ENCODE assay signal across 22 mouse cellular contexts in genomic region chr4:130702835-130703535, GRCm38 (mm10). TPM values are rescaled to one million over a fixed set of nuclear protein-coding genes. Genes with fewer than 3 reads are reported as not detected.
DNase-seq lines count a peak whose midpoint lies in the region; ATAC-seq and TF ChIP-seq lines count a peak whose summit lies in the region.
"Had no signal": no experiment of that assay in that cellular context is flagged by ENCODE, and none has a peak within 500 bp of the region (broad histone marks: within the 10 kb centered on the region; RNA-seq: fewer than 3 reads in every experiment).

No protein-coding gene starts in this region.

- H3K9ac ChIP-seq in heart, embryonic 16.5 days (ENCODE audit: low read length), result no peak overlapping the region
- H3K9ac ChIP-seq in liver, adult 2 months (ENCODE audit: low read depth, low read length), result no peak overlapping the region
- H3K9ac ChIP-seq in liver, embryonic 11.5 days (ENCODE audit: low read depth, low read length), result no peak overlapping the region
- H3K9ac ChIP-seq in liver, embryonic 15.5 days, result no peak overlapping the region
- H3K9ac ChIP-seq: forebrain, embryonic 12.5 days; hindbrain, embryonic 12.5 days; lung, embryonic 14.5 days; midbrain, embryonic 13.5 days; neural tube, embryonic 13.5 days had no signal

- peaks cover 41% of the 10 kb centered on the region for H3K79me2 ChIP-seq in liver, adult 2 months (ENCODE audit: control insufficient read depth, insufficient read depth, low read length)

- no peak for TF ChIP-seq CTCF in liver, adult 2 months (IDR thresholded peaks at IDR 0.05; ENCODE audit: low read depth, low read length)

- no peak for DNase-seq in heart, adult 18-20 months
- no peak for DNase-seq in liver, adult 2 months (ENCODE audit: extremely low read depth, low read depth, low spot score)
- no peak for DNase-seq in liver, embryonic 11.5 days (ENCODE audit: low spot score)
- peak; percentile 53 for DNase-seq in ES-CJ7 (ENCODE audit: low read depth, low spot score)
- no peak for DNase-seq in T-cell, adult 2 months (ENCODE audit: low spot score)
- DNase-seq: adrenal gland, postnatal 10 days; B cell, adult 2 months; cerebellum, adult 9-10 months; gastrocnemius, adult 2 months; heart, postnatal 14 days; lung, embryonic 14.5 days; right cerebral cortex, adult 18-20 months; spleen, adult 18-20 months; thymus, adult 18-20 months; thymus, postnatal 4 days had no signal

- no peaks in the 10 kb centered on the region for H3K9me3 ChIP-seq in heart, embryonic 16.5 days (replicated peaks; ENCODE audit: control insufficient read depth, low read length)
- H3K9me3 ChIP-seq in liver, embryonic 11.5 days (ENCODE audit: control insufficient read depth, low read length), result no peaks in the 10 kb centered on the region
- no peaks in the 10 kb centered on the region for H3K9me3 ChIP-seq in liver, embryonic 15.5 days (replicated peaks)
- H3K9me3 ChIP-seq: forebrain, embryonic 12.5 days; hindbrain, embryonic 12.5 days; midbrain, embryonic 13.5 days; neural tube, embryonic 13.5 days had no signal

- TF ChIP-seq POLR2A in liver, adult 2 months (IDR thresholded peaks at IDR 0.05; ENCODE audit: extremely low read depth, insufficient read depth, low read length), result no peak

- peaks cover 12% of the 10 kb centered on the region for H3K36me3 ChIP-seq in heart, embryonic 16.5 days (ENCODE audit: control insufficient read depth, insufficient read depth)
- peaks cover 21% of the 10 kb centered on the region for H3K36me3 ChIP-seq in liver, adult 2 months (ENCODE audit: control insufficient read depth, insufficient read depth, low read length)
- H3K36me3 ChIP-seq in liver, embryonic 11.5 days (ENCODE audit: control insufficient read depth, insufficient read depth, low read length), result peaks cover 14% of the 10 kb centered on the region
- H3K36me3 ChIP-seq in liver, embryonic 15.5 days (replicated peaks), result peaks cover 77% of the 10 kb centered on the region

- ATAC-seq in heart, embryonic 16.5 days (replicated peaks; ENCODE audit: extremely low read depth, insufficient read depth, low FRiP score), result no peak
- no peak for ATAC-seq in liver, embryonic 11.5 days (replicated peaks; ENCODE audit: low FRiP score)
- ATAC-seq in liver, embryonic 15.5 days (ENCODE audit: insufficient read depth), result no peak
- ATAC-seq: activated CD4-positive, CD25-positive, alpha-beta regulatory T cell, adult 4 months; midbrain, embryonic 13.5 days had no signal

- peaks cover 17% of the 10 kb centered on the region for H3K4me1 ChIP-seq in heart, embryonic 16.5 days (ENCODE audit: control insufficient read depth, insufficient read depth, low read length)
- peaks cover 51% of the 10 kb centered on the region for H3K4me1 ChIP-seq in liver, adult 2 months (ENCODE audit: control insufficient read depth, insufficient read depth, low read length)
- peaks cover 31% of the 10 kb centered on the region for H3K4me1 ChIP-seq in liver, embryonic 11.5 days (replicated peaks; ENCODE audit: control insufficient read depth, insufficient read depth, low read length)
- H3K4me1 ChIP-seq in liver, embryonic 15.5 days (replicated peaks), result peaks cover 78% of the 10 kb centered on the region

- H3K4me2 ChIP-seq in heart, embryonic 16.5 days (ENCODE audit: low read depth, low read length), result no peak overlapping the region
- H3K4me2 ChIP-seq in liver, embryonic 11.5 days, result no peak overlapping the region
- H3K4me2 ChIP-seq in liver, embryonic 15.5 days, result no peak overlapping the region
- H3K4me2 ChIP-seq: forebrain, embryonic 12.5 days; hindbrain, embryonic 12.5 days; lung, embryonic 14.5 days; midbrain, embryonic 13.5 days; neural tube, embryonic 13.5 days had no signal

- H3K27me3 ChIP-seq in heart, embryonic 16.5 days (ENCODE audit: control insufficient read depth, insufficient read depth, low read length), result no peaks in the 10 kb centered on the region
- no peaks in the 10 kb centered on the region for H3K27me3 ChIP-seq in liver, adult 2 months (ENCODE audit: control insufficient read depth, insufficient read depth, low read length)
- H3K27me3 ChIP-seq in liver, embryonic 11.5 days (replicated peaks; ENCODE audit: control insufficient read depth, insufficient read depth, low read length), result no peaks in the 10 kb centered on the region
- H3K27me3 ChIP-seq in liver, embryonic 15.5 days, result no peaks in the 10 kb centered on the region
- H3K27me3 ChIP-seq: forebrain, embryonic 12.5 days; hindbrain, embryonic 12.5 days; midbrain, embryonic 13.5 days; neural tube, embryonic 13.5 days had no signal

- peak overlapping the region; percentile 31; the same call in 1 of the 2 replicates for H3K27ac ChIP-seq in heart, embryonic 16.5 days (ENCODE audit: low read length)
- H3K27ac ChIP-seq in liver, adult 2 months (replicated peaks; ENCODE audit: insufficient read depth, low read depth, low read length), result peak overlapping the region; percentile 59
- H3K27ac ChIP-seq in liver, embryonic 11.5 days (ENCODE audit: low read depth, low read length), result no peak overlapping the region
- H3K27ac ChIP-seq in liver, embryonic 15.5 days (replicated peaks), result peak overlapping the region; percentile 57; the same call in 1 of the 2 replicates
- H3K27ac ChIP-seq: forebrain, embryonic 12.5 days; gastrocnemius, adult 2 months; hindbrain, embryonic 12.5 days; midbrain, embryonic 13.5 days; neural tube, embryonic 13.5 days had no signal

- WGBS in heart, embryonic 16.5 days, result 70% methylated on average over 3 of the region's 3 CpGs
- 70% methylated on average over 3 of the region's 3 CpGs for WGBS in liver, adult 2 months
- 85% methylated on average over 3 of the region's 3 CpGs for WGBS in liver, embryonic 11.5 days
- WGBS in liver, embryonic 15.5 days (ENCODE audit: insufficient replicate concordance), result 75% methylated on average over 3 of the region's 3 CpGs

- H3K4me3 ChIP-seq in heart, embryonic 16.5 days (ENCODE audit: low read length), result no peak overlapping the region
- H3K4me3 ChIP-seq in liver, adult 2 months (ENCODE audit: insufficient read depth, low read depth, low read length), result no peak overlapping the region
- no peak overlapping the region for H3K4me3 ChIP-seq in liver, embryonic 11.5 days (ENCODE audit: low read depth, low read length)
- no peak overlapping the region for H3K4me3 ChIP-seq in liver, embryonic 15.5 days (replicated peaks)
- H3K4me3 ChIP-seq: forebrain, embryonic 12.5 days; gastrocnemius, adult 2 months; hindbrain, embryonic 12.5 days; midbrain, embryonic 13.5 days; neural tube, embryonic 13.5 days had no signal

RNA-seq across cellular contexts. Expression of gene Pum1, which starts 39.9 kb away (rescaled TPM):
- polyA plus RNA-seq in heart, embryonic 16.5 days (2015; fragmentation: Nextera tagmentation; extraction: Ambion mirVana), result 52.7 and 54.3 TPM in 2 replicates
- total RNA-seq in heart, adult 18-20 months (2021), result 10 to 100 TPM; 50.2 to 63.1 TPM
- 25.4 and 33.1 TPM in 2 replicates for total RNA-seq in liver, adult 2 months (2014; rRNA removed)
- 26.3 and 30.3 TPM in 2 replicates for polyA plus RNA-seq in liver, adult 2 months (2012; rRNA removed)
- polyA plus RNA-seq in liver, embryonic 11.5 days (2014; fragmentation: Nextera tagmentation; extraction: Ambion mirVana), result 61.4 and 65.0 TPM in 2 replicates
- polyA plus RNA-seq in liver, embryonic 15.5 days (2015; fragmentation: Nextera tagmentation; extraction: Ambion mirVana), result 31.7 and 35.7 TPM in 2 replicates
